Mouse (Mus musculus) CH12.LX (cell line): ENCODE data around the gene Llgl1.

Experiments used
- E2F4 ChIP-seq: IDR thresholded peaks from 2 replicates; pipeline ENCODE4 v1.6.1; 2011; ENCODE audit warnings: low read depth, low read length, improper control_type of control experiment; ENCODE audit not compliant: insufficient replicate concordance
- JUND ChIP-seq: conservative IDR thresholded peaks from 2 replicates; pipeline ENCODE4 v1.6.1; 2011; ENCODE audit warnings: low read depth, low read length, improper control_type of control experiment
- MAZ ChIP-seq: IDR thresholded peaks from 2 replicates; pipeline ENCODE4 v1.6.1; 2012; ENCODE audit warnings: low read depth, mild to moderate bottlenecking, inconsistent platforms, low read length, improper control_type of control experiment, moderate library complexity
- POLR2A ChIP-seq: IDR thresholded peaks from 2 replicates; pipeline ENCODE4 v1.6.1; 2011; ENCODE audit warnings: low read depth, mild to moderate bottlenecking, improper control_type of control experiment, low read length
- RAD21 ChIP-seq: IDR thresholded peaks from 2 replicates; pipeline ENCODE4 v1.6.1; 2011; ENCODE audit warnings: low read depth, mild to moderate bottlenecking, low read length, improper control_type of control experiment, moderate library complexity

GRCm38 (mm10) chr11:60703131-60703530, 3.6 kb downstream of the Llgl1 start:
- TF ChIP-seq JUND (no peak), POLR2A (no peak), E2F4 (no peak), MAZ (no peak), RAD21 (peak; percentile 34)
